Mouse (Mus musculus): ENCODE measurements around the gene Plekho2.

GRCm38 (mm10) chr9:65589091-65589490 is 9.3 kb upstream of the Plekho2 start:
- TF ChIP-seq E2F4 (IDR thresholded peaks at IDR 0.05; ENCODE audit: insufficient read depth) = no peak
- no peak for TF ChIP-seq POLR2A (IDR thresholded peaks at IDR 0.05; ENCODE audit: insufficient read length, low read depth)
- TF ChIP-seq SRF (IDR thresholded peaks at IDR 0.05; ENCODE audit: control insufficient read depth, insufficient read length, low read depth) = no peak
- TF ChIP-seq MYOG (IDR thresholded peaks at IDR 0.05; ENCODE audit: control insufficient read depth in 1 of 3, insufficient read depth in 1 of 3, insufficient read length in 2 of 3, low read depth in 2 of 3) = no peak
- no peak for TF ChIP-seq POLR2AphosphoS2 (IDR thresholded peaks at IDR 0.05; ENCODE audit: insufficient read length, low read depth)
- TF ChIP-seq MAX (IDR thresholded peaks at IDR 0.05; ENCODE audit: low read depth) = no peak
- no peak for TF ChIP-seq MYOD1 (IDR thresholded peaks at IDR 0.05; ENCODE audit: control insufficient read depth in 1 of 3, insufficient read length in 2 of 3, low read depth in 2 of 3)
- TF ChIP-seq CEBPB (IDR thresholded peaks at IDR 0.05; ENCODE audit: insufficient read depth, poor library complexity, severe bottlenecking) = no peak
- TF ChIP-seq REST (IDR thresholded peaks at IDR 0.05; ENCODE audit: insufficient read depth, insufficient read length) = no peak
